Mouse (Mus musculus): ENCODE data around the gene Gfy. TPM values are rescaled to one million over a fixed set of nuclear protein-coding genes. Genes with fewer than 3 reads are reported as not detected.
A peak's percentile ranks its signal among the peaks of the same experiment; 100 is the strongest.
"Not testable (repeated sequence)": the region's sequence is repeated elsewhere in the genome, so short reads cannot be mapped to it uniquely, and the experiment has no call there.

The Gfy gene
- polyA plus RNA-seq, 1 experiment from 2014 or later = not detected

- Histone ChIP-seq H3K36me3 (ENCODE audit: control insufficient read depth, insufficient read depth, low read length) (no peaks in the 10 kb centered on the region), H3K4me1 (replicated peaks; ENCODE audit: control insufficient read depth, insufficient read depth) (peaks cover 6% of the 10 kb centered on the region; the same call in 1 of the 2 replicates), H3K27ac (replicated peaks) (peak within 1 kb of the TSS; percentile 96), H3K9ac (ENCODE audit: low read length) (peak within 1 kb of the TSS; percentile 88), H3K9me3 (ENCODE audit: control insufficient read depth, low read length) (no peaks in the 10 kb centered on the region), H3K4me2 (replicated peaks; ENCODE audit: low read depth) (peak within 1 kb of the TSS; percentile 68), H3K27me3 (ENCODE audit: control insufficient read depth, insufficient read depth, low read length) (no peaks in the 10 kb centered on the region), H3K4me3 (ENCODE audit: low read depth, low read length) (peak within 1 kb of the TSS; percentile 66)
- peak; percentile 98 for DNase-seq (ENCODE audit: low spot score)
- TF ChIP-seq EP300 (optimal IDR thresholded peaks at IDR 0.05) = no peak
- peak; percentile 78 for TF ChIP-seq CTCF (IDR thresholded peaks at IDR 0.05; ENCODE audit: low read depth)
- peak; percentile 92 for ATAC-seq (ENCODE audit: low FRiP score, low TSS enrichment)
- WGBS = 2% methylated on average over 69 of the region's 69 CpGs
Measured at GRCm38 (mm10) chr7:45154096-45154992, 25.0 kb downstream of the Gfy start, which contains the start of the genes Pih1d1 and Aldh16a1. Gene Pih1d1, plus strand, starts transcription at chr7:45154303. Gene Aldh16a1, minus strand, starts transcription at chr7:45154584.

GRCm38 (mm10) chr7:45153586-45153985 lies 25.8 kb downstream of the Gfy start:
- Histone ChIP-seq H3K36me3 (ENCODE audit: control insufficient read depth, insufficient read depth, low read length) (no peaks in the 10 kb centered on the region), H3K9me3 (ENCODE audit: control insufficient read depth, low read length) (no peaks in the 10 kb centered on the region), H3K4me1 (replicated peaks; ENCODE audit: control insufficient read depth, insufficient read depth) (peaks cover 6% of the 10 kb centered on the region; the same call in 1 of the 2 replicates), H3K27me3 (ENCODE audit: control insufficient read depth, insufficient read depth, low read length) (no peaks in the 10 kb centered on the region), H3K27ac (replicated peaks) (peak overlapping the region; percentile 96), H3K4me3 (ENCODE audit: low read depth, low read length) (peak overlapping the region; percentile 66), H3K4me2 (replicated peaks; ENCODE audit: low read depth) (peak overlapping the region; percentile 68), H3K9ac (ENCODE audit: low read length) (peak overlapping the region; percentile 88)
- TF ChIP-seq EP300 (optimal IDR thresholded peaks at IDR 0.05) (no peak), CTCF (IDR thresholded peaks at IDR 0.05; ENCODE audit: low read depth) (no peak)
- DNase-seq (ENCODE audit: low spot score) = no peak
- 2% methylated on average over 5 of the region's 5 CpGs for WGBS
- no peak for ATAC-seq (ENCODE audit: low FRiP score, low TSS enrichment)

GRCm38 (mm10) chr7:45153052-45153451 lies 26.3 kb downstream of the Gfy start:
- not testable (repeated sequence) for H3K4me2 ChIP-seq (replicated peaks; ENCODE audit: low read depth); H3K36me3 ChIP-seq (ENCODE audit: control insufficient read depth, insufficient read depth, low read length); H3K27me3 ChIP-seq (ENCODE audit: control insufficient read depth, insufficient read depth, low read length); H3K9me3 ChIP-seq (ENCODE audit: control insufficient read depth, low read length); H3K27ac ChIP-seq (replicated peaks); ATAC-seq (ENCODE audit: low FRiP score, low TSS enrichment); DNase-seq (ENCODE audit: low spot score); H3K9ac ChIP-seq (ENCODE audit: low read length); H3K4me1 ChIP-seq (replicated peaks; ENCODE audit: control insufficient read depth, insufficient read depth); H3K4me3 ChIP-seq (ENCODE audit: low read depth, low read length)
- 85% methylated on average over 2 of the region's 2 CpGs for WGBS

- DNase-seq (ENCODE audit: low spot score) (peak; percentile 55), ATAC-seq (ENCODE audit: low FRiP score, low TSS enrichment) (peak; percentile 7; the same call in 1 of the 2 replicates)
- no peaks in the 10 kb centered on the region for H3K9me3 ChIP-seq (ENCODE audit: control insufficient read depth, low read length)
- no peak overlapping the region for H3K4me3 ChIP-seq (ENCODE audit: low read depth, low read length)
- 0 out of 2 replicates have a peak, but pooled peaks cover 2% of the 10 kb centered on the region for H3K36me3 ChIP-seq (ENCODE audit: control insufficient read depth, insufficient read depth, low read length)
- WGBS = 18% methylated on average over 11 of the region's 11 CpGs
- H3K9ac ChIP-seq (ENCODE audit: low read length) = no peak overlapping the region
- H3K27ac ChIP-seq (replicated peaks) = peak overlapping the region; percentile 85
- no peak for TF ChIP-seq CTCF (IDR thresholded peaks at IDR 0.05; ENCODE audit: low read depth)
- TF ChIP-seq EP300 (optimal IDR thresholded peaks at IDR 0.05) = no peak
- H3K27me3 ChIP-seq (ENCODE audit: control insufficient read depth, insufficient read depth, low read length) = no peaks in the 10 kb centered on the region
- peaks cover 8% of the 10 kb centered on the region; the same call in 1 of the 2 replicates for H3K4me1 ChIP-seq (replicated peaks; ENCODE audit: control insufficient read depth, insufficient read depth)
- H3K4me2 ChIP-seq (replicated peaks; ENCODE audit: low read depth) = peak overlapping the region; percentile 5; the same call in 1 of the 2 replicates
Measured at GRCm38 (mm10) chr7:45151303-45151702, 28.1 kb downstream of the Gfy start.

GRCm38 (mm10) chr7:45150321-45150720 lies 29.0 kb downstream of the Gfy start:
- peaks cover 8% of the 10 kb centered on the region; the same call in 1 of the 2 replicates for H3K4me1 ChIP-seq (replicated peaks; ENCODE audit: control insufficient read depth, insufficient read depth)
- TF ChIP-seq CTCF (IDR thresholded peaks at IDR 0.05; ENCODE audit: low read depth) (no peak), EP300 (optimal IDR thresholded peaks at IDR 0.05) (no peak)
- no peaks in the 10 kb centered on the region for H3K27me3 ChIP-seq (ENCODE audit: control insufficient read depth, insufficient read depth, low read length)
- no peaks in the 10 kb centered on the region for H3K9me3 ChIP-seq (ENCODE audit: control insufficient read depth, low read length)
- H3K4me2 ChIP-seq (replicated peaks; ENCODE audit: low read depth) = no peak overlapping the region
- H3K9ac ChIP-seq (ENCODE audit: low read length) = no peak overlapping the region
- 0 out of 2 replicates have a peak, but pooled peaks cover 2% of the 10 kb centered on the region for H3K36me3 ChIP-seq (ENCODE audit: control insufficient read depth, insufficient read depth, low read length)
- ATAC-seq (ENCODE audit: low FRiP score, low TSS enrichment) (no peak), DNase-seq (ENCODE audit: low spot score) (no peak)
- peak overlapping the region; percentile 85 for H3K27ac ChIP-seq (replicated peaks)
- WGBS = 65% methylated on average over 4 of the region's 4 CpGs
- no peak overlapping the region for H3K4me3 ChIP-seq (ENCODE audit: low read depth, low read length)

GRCm38 (mm10) chr7:45149545-45149944 lies 29.8 kb downstream of the Gfy start:
- Histone ChIP-seq H3K4me1 (replicated peaks; ENCODE audit: control insufficient read depth, insufficient read depth) (peaks cover 8% of the 10 kb centered on the region; the same call in 1 of the 2 replicates), H3K27ac (replicated peaks) (peak overlapping the region; percentile 85), H3K4me2 (replicated peaks; ENCODE audit: low read depth) (no peak overlapping the region), H3K9ac (ENCODE audit: low read length) (no peak overlapping the region), H3K9me3 (ENCODE audit: control insufficient read depth, low read length) (no peaks in the 10 kb centered on the region), H3K27me3 (ENCODE audit: control insufficient read depth, insufficient read depth, low read length) (no peaks in the 10 kb centered on the region), H3K36me3 (ENCODE audit: control insufficient read depth, insufficient read depth, low read length) (peaks cover 6% of the 10 kb centered on the region), H3K4me3 (ENCODE audit: low read depth, low read length) (no peak overlapping the region)
- DNase-seq (ENCODE audit: low spot score) = no peak
- TF ChIP-seq EP300 (optimal IDR thresholded peaks at IDR 0.05) (no peak), CTCF (IDR thresholded peaks at IDR 0.05; ENCODE audit: low read depth) (no peak)
- WGBS = 71% methylated on average over 6 of the region's 6 CpGs
- no peak for ATAC-seq (ENCODE audit: low FRiP score, low TSS enrichment)
